Mouse (Mus musculus): ENCODE results near the gene Sntb2. TPM values are rescaled to one million over a fixed set of nuclear protein-coding genes. Genes with fewer than 3 reads are reported as not detected.
"Not testable (repeated sequence)": the region's sequence is repeated elsewhere in the genome, so short reads cannot be mapped to it uniquely, and the experiment has no call there.

The Sntb2 gene
- polyA plus RNA-seq, 1 experiment from 2014 or later: 4.8 TPM

- H3K9me3 ChIP-seq (ENCODE audit: control insufficient read depth, low read length): no peaks in the 10 kb centered on the region
- no peak overlapping the region for H3K4me2 ChIP-seq (ENCODE audit: low read length)
- H3K9ac ChIP-seq (replicated peaks; ENCODE audit: low read depth, low read length): no peak overlapping the region
- no peak for ATAC-seq
- no peak overlapping the region for H3K27ac ChIP-seq (ENCODE audit: low read length)
- H3K27me3 ChIP-seq (replicated peaks; ENCODE audit: control insufficient read depth, insufficient read depth, low read length): no peaks in the 10 kb centered on the region
- WGBS: 88% methylated on average over 3 of the region's 3 CpGs
- no peaks in the 10 kb centered on the region for H3K36me3 ChIP-seq (ENCODE audit: control insufficient read depth, insufficient read depth)
- no peaks in the 10 kb centered on the region for H3K4me1 ChIP-seq (replicated peaks; ENCODE audit: control insufficient read depth, insufficient read depth, low read length)
- H3K4me3 ChIP-seq (replicated peaks; ENCODE audit: low read length): no peak overlapping the region
Measured at GRCm38 (mm10) chr8:107007795-107008194, 72.2 kb downstream of the Sntb2 start.

- H3K27ac ChIP-seq (ENCODE audit: low read length): no peak overlapping the region
- no peak overlapping the region for H3K9ac ChIP-seq (replicated peaks; ENCODE audit: low read depth, low read length)
- H3K27me3 ChIP-seq (replicated peaks; ENCODE audit: control insufficient read depth, insufficient read depth, low read length): no peaks in the 10 kb centered on the region
- H3K4me3 ChIP-seq (replicated peaks; ENCODE audit: low read length): no peak overlapping the region
- H3K9me3 ChIP-seq (ENCODE audit: control insufficient read depth, low read length): no peaks in the 10 kb centered on the region
- no peak for ATAC-seq
- no peak overlapping the region for H3K4me2 ChIP-seq (ENCODE audit: low read length)
- H3K36me3 ChIP-seq (ENCODE audit: control insufficient read depth, insufficient read depth): no peaks in the 10 kb centered on the region
- no peaks in the 10 kb centered on the region for H3K4me1 ChIP-seq (replicated peaks; ENCODE audit: control insufficient read depth, insufficient read depth, low read length)
- 89% methylated on average over 2 of the region's 2 CpGs for WGBS
Measured at GRCm38 (mm10) chr8:107012666-107013065, 77.1 kb downstream of the Sntb2 start.

GRCm38 (mm10) chr8:107014915-107015314 lies 79.4 kb downstream of the Sntb2 start:
- no peak for ATAC-seq
- H3K9me3 ChIP-seq (ENCODE audit: control insufficient read depth, low read length): no peaks in the 10 kb centered on the region

GRCm38 (mm10) chr8:107023479-107023878 lies 87.9 kb downstream of the Sntb2 start:
- Histone ChIP-seq H3K4me3 (replicated peaks; ENCODE audit: low read length) (no peak overlapping the region), H3K36me3 (ENCODE audit: control insufficient read depth, insufficient read depth) (no peaks in the 10 kb centered on the region), H3K4me2 (ENCODE audit: low read length) (no peak overlapping the region), H3K9ac (replicated peaks; ENCODE audit: low read depth, low read length) (no peak overlapping the region), H3K27me3 (replicated peaks; ENCODE audit: control insufficient read depth, insufficient read depth, low read length) (no peaks in the 10 kb centered on the region), H3K4me1 (replicated peaks; ENCODE audit: control insufficient read depth, insufficient read depth, low read length) (no peaks in the 10 kb centered on the region), H3K27ac (ENCODE audit: low read length) (no peak overlapping the region), H3K9me3 (ENCODE audit: control insufficient read depth, low read length) (no peaks in the 10 kb centered on the region)
- WGBS: 93% methylated on average over 8 of the region's 8 CpGs
- no peak for ATAC-seq

More at GRCm38 (mm10) chr8:107014915-107015314, 79.4 kb downstream of the Sntb2 start:
- Histone ChIP-seq H3K27me3 (replicated peaks; ENCODE audit: control insufficient read depth, insufficient read depth, low read length) (no peaks in the 10 kb centered on the region), H3K9ac (replicated peaks; ENCODE audit: low read depth, low read length) (no peak overlapping the region), H3K4me3 (replicated peaks; ENCODE audit: low read length) (no peak overlapping the region), H3K36me3 (ENCODE audit: control insufficient read depth, insufficient read depth) (no peaks in the 10 kb centered on the region), H3K4me2 (ENCODE audit: low read length) (no peak overlapping the region), H3K27ac (ENCODE audit: low read length) (no peak overlapping the region), H3K4me1 (replicated peaks; ENCODE audit: control insufficient read depth, insufficient read depth, low read length) (no peaks in the 10 kb centered on the region)
- WGBS: 78% methylated on average over 1 of the region's 1 CpGs

- no peaks in the 10 kb centered on the region for H3K9me3 ChIP-seq (ENCODE audit: control insufficient read depth, low read length)
- 89% methylated on average over 3 of the region's 3 CpGs for WGBS
- no peak overlapping the region for H3K27ac ChIP-seq (ENCODE audit: low read length)
- no peaks in the 10 kb centered on the region for H3K27me3 ChIP-seq (replicated peaks; ENCODE audit: control insufficient read depth, insufficient read depth, low read length)
- no peak overlapping the region for H3K4me3 ChIP-seq (replicated peaks; ENCODE audit: low read length)
- no peak for ATAC-seq
- H3K9ac ChIP-seq (replicated peaks; ENCODE audit: low read depth, low read length): no peak overlapping the region
- peaks cover 16% of the 10 kb centered on the region for H3K4me1 ChIP-seq (replicated peaks; ENCODE audit: control insufficient read depth, insufficient read depth, low read length)
- no peak overlapping the region for H3K4me2 ChIP-seq (ENCODE audit: low read length)
- H3K36me3 ChIP-seq (ENCODE audit: control insufficient read depth, insufficient read depth): no peaks in the 10 kb centered on the region
Measured at GRCm38 (mm10) chr8:107029310-107029709, 93.8 kb downstream of the Sntb2 start.

GRCm38 (mm10) chr8:107030058-107030457 lies 94.5 kb downstream of the Sntb2 start:
- Histone ChIP-seq H3K4me2 (ENCODE audit: low read length) (no peak overlapping the region), H3K27me3 (replicated peaks; ENCODE audit: control insufficient read depth, insufficient read depth, low read length) (no peaks in the 10 kb centered on the region), H3K4me1 (replicated peaks; ENCODE audit: control insufficient read depth, insufficient read depth, low read length) (peaks cover 16% of the 10 kb centered on the region), H3K9me3 (ENCODE audit: control insufficient read depth, low read length) (no peaks in the 10 kb centered on the region), H3K36me3 (ENCODE audit: control insufficient read depth, insufficient read depth) (no peaks in the 10 kb centered on the region), H3K9ac (replicated peaks; ENCODE audit: low read depth, low read length) (no peak overlapping the region), H3K27ac (ENCODE audit: low read length) (no peak overlapping the region), H3K4me3 (replicated peaks; ENCODE audit: low read length) (no peak overlapping the region)
- 72% methylated on average over 5 of the region's 5 CpGs for WGBS
- ATAC-seq: no peak

- H3K27me3 ChIP-seq (replicated peaks; ENCODE audit: control insufficient read depth, insufficient read depth, low read length): no peaks in the 10 kb centered on the region
- H3K4me2 ChIP-seq (ENCODE audit: low read length): peak within 1 kb of the TSS; percentile 62
- WGBS: 4% methylated on average over 65 of the region's 66 CpGs
- H3K9ac ChIP-seq (replicated peaks; ENCODE audit: low read depth, low read length): peak within 1 kb of the TSS; percentile 85
- H3K4me1 ChIP-seq (replicated peaks; ENCODE audit: control insufficient read depth, insufficient read depth, low read length): peaks cover 18% of the 10 kb centered on the region
- peak within 1 kb of the TSS; percentile 72 for H3K27ac ChIP-seq (ENCODE audit: low read length)
- no peaks in the 10 kb centered on the region for H3K9me3 ChIP-seq (ENCODE audit: control insufficient read depth, low read length)
- H3K36me3 ChIP-seq (ENCODE audit: control insufficient read depth, insufficient read depth): no peaks in the 10 kb centered on the region
- H3K4me3 ChIP-seq (replicated peaks; ENCODE audit: low read length): peak within 1 kb of the TSS; percentile 85
- ATAC-seq: peak; percentile 98
Measured at GRCm38 (mm10) chr8:107030650-107031576, 95.4 kb downstream of the Sntb2 start, which contains the start of gene Vps4a. Gene Vps4a, plus strand, starts transcription at chr8:107031222.

- Histone ChIP-seq H3K4me1 (replicated peaks; ENCODE audit: control insufficient read depth, insufficient read depth, low read length) (peaks cover 18% of the 10 kb centered on the region), H3K27me3 (replicated peaks; ENCODE audit: control insufficient read depth, insufficient read depth, low read length) (no peaks in the 10 kb centered on the region), H3K4me3 (replicated peaks; ENCODE audit: low read length) (peak overlapping the region; percentile 85), H3K9me3 (ENCODE audit: control insufficient read depth, low read length) (no peaks in the 10 kb centered on the region), H3K4me2 (ENCODE audit: low read length) (peak overlapping the region; percentile 62), H3K36me3 (ENCODE audit: control insufficient read depth, insufficient read depth) (peaks cover 2% of the 10 kb centered on the region; the same call in 1 of the 2 replicates), H3K9ac (replicated peaks; ENCODE audit: low read depth, low read length) (peak overlapping the region; percentile 85), H3K27ac (ENCODE audit: low read length) (peak overlapping the region; percentile 72)
- WGBS: under 1% methylated on average over 40 of the region's 40 CpGs
- no peak; the same call in 1 of the 2 replicates for ATAC-seq
Measured at GRCm38 (mm10) chr8:107031577-107032090, 96.1 kb downstream of the Sntb2 start.

GRCm38 (mm10) chr8:107033609-107034008 lies 98.1 kb downstream of the Sntb2 start:
- H3K4me3 ChIP-seq (replicated peaks; ENCODE audit: low read length); H3K27ac ChIP-seq (ENCODE audit: low read length); H3K36me3 ChIP-seq (ENCODE audit: control insufficient read depth, insufficient read depth); H3K4me2 ChIP-seq (ENCODE audit: low read length); H3K27me3 ChIP-seq (replicated peaks; ENCODE audit: control insufficient read depth, insufficient read depth, low read length); H3K9me3 ChIP-seq (ENCODE audit: control insufficient read depth, low read length); ATAC-seq; H3K9ac ChIP-seq (replicated peaks; ENCODE audit: low read depth, low read length): not testable (repeated sequence)
- 91% methylated on average over 2 of the region's 2 CpGs for WGBS
- H3K4me1 ChIP-seq (replicated peaks; ENCODE audit: control insufficient read depth, insufficient read depth, low read length): peaks cover 18% of the 10 kb centered on the region
